Mouse (Mus musculus): ENCODE measurements around the gene Gpkow. TPM values are rescaled to one million over a fixed set of nuclear protein-coding genes. Genes with fewer than 3 reads are reported as not detected.

The Gpkow gene
- total and polyA plus RNA-seq, 3 experiments: 23.4 to 539 (median 37.0) TPM

DNA sequence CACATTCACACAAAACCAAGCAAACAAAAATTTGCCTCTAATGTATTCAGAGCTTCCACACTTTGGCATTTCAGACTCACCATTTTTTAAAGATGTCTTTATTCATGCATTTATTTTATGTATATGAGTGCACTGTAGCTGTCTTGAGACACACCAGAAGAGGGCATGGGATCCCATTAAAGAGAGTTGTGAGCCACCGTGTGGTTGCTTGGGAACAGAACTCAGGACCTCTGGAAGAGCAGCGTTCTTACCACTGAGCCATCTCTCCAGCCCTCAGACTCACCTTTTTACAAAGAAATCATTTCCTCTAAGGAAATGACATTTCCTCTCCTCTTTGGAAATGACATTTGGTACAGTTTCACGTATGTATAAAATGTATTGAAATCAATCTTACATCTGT is 17.9 kb upstream of the Gpkow start:
- Histone ChIP-seq H3K4me1 (ENCODE audit: control insufficient read depth in 1 of 2, insufficient read depth in 2 of 2, low read length in 2 of 2) (peaks cover 0 to 6% of the 10 kb centered on the region in 2 experiments; a peak in 1 of 4 replicates), H3K79me2 (ENCODE audit: control insufficient read depth, insufficient read depth, low read length, poor library complexity) (peaks cover 1% of the 10 kb centered on the region; the same call in 1 of the 2 replicates), H3K27ac (ENCODE audit: control insufficient read depth, low read depth, low read length) (no peak overlapping the region), H3K9ac (ENCODE audit: control insufficient read depth, low read depth, low read length, poor library complexity, severe bottlenecking) (no peak overlapping the region), H3K4me3 (ENCODE audit: control insufficient read depth in 1 of 2, insufficient read depth in 1 of 2, low read depth in 2 of 2, low read length in 2 of 2) (peak overlapping the region; percentile 54 to 67; a peak in 3 of 4 replicates), H3K36me3 (ENCODE audit: control insufficient read depth in 1 of 2, insufficient read depth in 2 of 2, low read length in 2 of 2) (peaks cover 0 to 3% of the 10 kb centered on the region in 2 experiments; a peak in 1 of 4 replicates), H3K27me3 (ENCODE audit: control insufficient read depth in 1 of 2, insufficient read depth in 2 of 2, low read length in 2 of 2) (peaks cover 0 to 4% of the 10 kb centered on the region in 2 experiments), H3K9me3 (replicated peaks; ENCODE audit: insufficient read depth, low read length) (no peaks in the 10 kb centered on the region)
- no peak for TF ChIP-seq GABPA (IDR thresholded peaks at IDR 0.05; ENCODE audit: low read depth, low read length)
- TF ChIP-seq CHD1 (IDR thresholded peaks at IDR 0.05; ENCODE audit: low read depth, low read length): 0 out of 2 replicates have a peak, but pooled peaks have one; percentile 55
- peak; percentile 17; the same call in 1 of the 2 replicates for TF ChIP-seq MXI1 (IDR thresholded peaks at IDR 0.05; ENCODE audit: low read depth, low read length)
- TF ChIP-seq SMC3 (IDR thresholded peaks at IDR 0.05; ENCODE audit: low read depth, low read length): peak; percentile 37
- TF ChIP-seq CTCF (IDR thresholded peaks at IDR 0.05 in 2 of 3, conservative IDR thresholded peaks at IDR 0.05 in 1 of 3; ENCODE audit: control insufficient read depth in 1 of 3, insufficient read depth in 1 of 3, low read depth in 2 of 3, low read length in 3 of 3, poor library complexity in 1 of 3, severe bottlenecking in 1 of 3): peak in 1 of 3 experiments; percentile 47; a peak in 2 of 6 replicates
- peak; percentile 15 for TF ChIP-seq RAD21 (IDR thresholded peaks at IDR 0.05; ENCODE audit: low read depth, low read length)
- DNase-seq (ENCODE audit: low read depth, low spot score): peak; percentile 54

DNA sequence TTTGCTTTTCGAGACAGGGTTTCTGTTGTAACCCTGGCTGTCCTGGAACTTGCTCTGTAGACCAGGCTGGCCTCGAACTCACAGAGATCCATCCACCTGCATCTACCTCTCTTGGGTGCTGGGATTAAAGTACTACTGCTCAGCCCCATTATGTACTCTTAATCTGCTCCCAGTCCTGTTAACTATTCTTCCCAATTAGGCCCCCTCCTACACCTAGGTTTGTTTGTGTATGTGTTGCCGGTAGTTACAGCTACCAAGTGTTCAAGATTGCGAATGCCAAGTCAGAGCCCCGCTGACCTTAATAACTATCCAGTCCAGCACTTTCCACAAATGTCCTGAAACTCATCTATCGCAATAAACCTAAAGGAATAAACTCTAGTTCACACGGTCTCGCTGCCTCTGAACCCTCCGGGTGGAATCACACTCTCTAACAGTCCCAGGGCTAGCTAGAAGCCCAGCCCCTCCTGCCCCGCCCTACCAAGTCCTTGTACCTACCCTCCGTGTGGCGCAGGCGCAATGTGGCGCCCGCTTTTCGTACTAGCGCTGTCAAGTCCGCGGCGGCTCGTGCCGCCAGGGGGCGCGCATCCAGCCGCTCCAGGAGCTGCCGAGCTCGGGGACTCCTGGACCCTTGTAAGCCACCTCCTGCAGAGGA is 17.4 kb upstream of the Gpkow start:
- Histone ChIP-seq H3K9ac (ENCODE audit: control insufficient read depth, low read depth, low read length, poor library complexity, severe bottlenecking) (peak overlapping the region; percentile 65), H3K4me1 (ENCODE audit: control insufficient read depth in 1 of 2, insufficient read depth in 2 of 2, low read length in 2 of 2) (peaks cover 0 to 6% of the 10 kb centered on the region in 2 experiments; a peak in 1 of 4 replicates), H3K27me3 (ENCODE audit: control insufficient read depth in 1 of 2, insufficient read depth in 2 of 2, low read length in 2 of 2) (peaks cover 4% of the 10 kb centered on the region in 2 experiments), H3K79me2 (ENCODE audit: control insufficient read depth, insufficient read depth, low read length, poor library complexity) (peaks cover 1% of the 10 kb centered on the region; the same call in 1 of the 2 replicates), H3K9me3 (replicated peaks; ENCODE audit: insufficient read depth, low read length) (no peaks in the 10 kb centered on the region), H3K4me3 (ENCODE audit: control insufficient read depth in 1 of 2, insufficient read depth in 1 of 2, low read depth in 2 of 2, low read length in 2 of 2) (peak overlapping the region; percentile 54 to 67), H3K36me3 (ENCODE audit: control insufficient read depth in 1 of 2, insufficient read depth in 2 of 2, low read length in 2 of 2) (peaks cover 0 to 3% of the 10 kb centered on the region in 2 experiments; a peak in 1 of 4 replicates), H3K27ac (ENCODE audit: control insufficient read depth, low read depth, low read length) (peak overlapping the region; percentile 1; the same call in 1 of the 2 replicates)
- peak; percentile 98 for DNase-seq (ENCODE audit: low read depth, low spot score)
- TF ChIP-seq GABPA (IDR thresholded peaks at IDR 0.05; ENCODE audit: low read depth, low read length) (no peak), ZC3H11A (IDR thresholded peaks at IDR 0.05; ENCODE audit: low read depth, low read length) (0 out of 2 replicates have a peak, but pooled peaks have one; percentile 18), CHD2 (IDR thresholded peaks at IDR 0.05; ENCODE audit: low read length) (no peak), MYB (IDR thresholded peaks at IDR 0.05; ENCODE audit: low read depth, low read length) (no peak), SIN3A (IDR thresholded peaks at IDR 0.05; ENCODE audit: low read length) (peak; percentile 57; the same call in 1 of the 2 replicates), MXI1 (IDR thresholded peaks at IDR 0.05; ENCODE audit: low read depth, low read length) (peak; percentile 34), ZNF384 (IDR thresholded peaks at IDR 0.05; ENCODE audit: low read depth, low read length) (no peak), KAT2A (conservative IDR thresholded peaks at IDR 0.05; ENCODE audit: low read depth, low read length) (no peak), MYC (IDR thresholded peaks at IDR 0.05; ENCODE audit: low read depth, low read length) (no peak), MEF2A (IDR thresholded peaks at IDR 0.05; ENCODE audit: extremely low read depth, insufficient replicate concordance, low read depth, low read length, poor library complexity, severe bottlenecking) (no peak), POLR2AphosphoS5 (IDR thresholded peaks at IDR 0.05; ENCODE audit: borderline replicate concordance, low read depth, low read length) (no peak), CTCF (IDR thresholded peaks at IDR 0.05 in 2 of 3, conservative IDR thresholded peaks at IDR 0.05 in 1 of 3; ENCODE audit: control insufficient read depth in 1 of 3, insufficient read depth in 1 of 3, low read depth in 2 of 3, low read length in 3 of 3, poor library complexity in 1 of 3, severe bottlenecking in 1 of 3) (peak in 2 of 3 experiments; percentile 82 to 95; a peak in 4 of 6 replicates), NRF1 (IDR thresholded peaks at IDR 0.05; ENCODE audit: insufficient read depth, low read depth, low read length, poor library complexity, severe bottlenecking) (peak; percentile 94), ELF1 (IDR thresholded peaks at IDR 0.05; ENCODE audit: low read depth, low read length) (no peak), POLR2A (IDR thresholded peaks at IDR 0.05; ENCODE audit: control insufficient read depth in 1 of 2, insufficient read depth in 1 of 2, low read depth in 1 of 2, low read length in 2 of 2, poor library complexity in 1 of 2) (peak in 1 of 2 experiments; percentile 71; a peak in 2 of 4 replicates), NELFE (IDR thresholded peaks at IDR 0.05; ENCODE audit: low read depth, low read length) (peak; percentile 56), POLR2AphosphoS2 (IDR thresholded peaks at IDR 0.05; ENCODE audit: low read length) (no peak; the same call in 1 of the 2 replicates), CHD1 (IDR thresholded peaks at IDR 0.05; ENCODE audit: low read depth, low read length) (0 out of 2 replicates have a peak, but pooled peaks have one; percentile 24), RCOR1 (IDR thresholded peaks at IDR 0.05; ENCODE audit: low read depth, low read length) (no peak), E2F4 (IDR thresholded peaks at IDR 0.05; ENCODE audit: borderline replicate concordance, low read depth, low read length) (no peak), TAL1 (IDR thresholded peaks at IDR 0.05; ENCODE audit: low read length) (no peak), USF2 (IDR thresholded peaks at IDR 0.05; ENCODE audit: borderline replicate concordance in 1 of 2, insufficient read depth in 1 of 2, low read depth in 1 of 2, low read length in 2 of 2) (no peak), EP300 (IDR thresholded peaks at IDR 0.05; ENCODE audit: low read depth in 1 of 2, low read length in 2 of 2) (no peak), ZMIZ1 (IDR thresholded peaks at IDR 0.05; ENCODE audit: low read depth, low read length) (0 out of 2 replicates have a peak, but pooled peaks have one; percentile 57), MAZ (IDR thresholded peaks at IDR 0.05; ENCODE audit: low read depth, low read length) (peak; percentile 48; the same call in 1 of the 2 replicates), MAX (IDR thresholded peaks at IDR 0.05; ENCODE audit: low read length) (peak; percentile 11; the same call in 1 of the 2 replicates)

Data from MEL (cell line).